Mouse (Mus musculus): ENCODE results near the gene Stn1. TPM values are rescaled to one million over a fixed set of nuclear protein-coding genes. Genes with fewer than 3 reads are reported as not detected.

The Stn1 gene
- polyA plus RNA-seq, 1 experiment from 2014 or later: 53.8 TPM

DNA sequence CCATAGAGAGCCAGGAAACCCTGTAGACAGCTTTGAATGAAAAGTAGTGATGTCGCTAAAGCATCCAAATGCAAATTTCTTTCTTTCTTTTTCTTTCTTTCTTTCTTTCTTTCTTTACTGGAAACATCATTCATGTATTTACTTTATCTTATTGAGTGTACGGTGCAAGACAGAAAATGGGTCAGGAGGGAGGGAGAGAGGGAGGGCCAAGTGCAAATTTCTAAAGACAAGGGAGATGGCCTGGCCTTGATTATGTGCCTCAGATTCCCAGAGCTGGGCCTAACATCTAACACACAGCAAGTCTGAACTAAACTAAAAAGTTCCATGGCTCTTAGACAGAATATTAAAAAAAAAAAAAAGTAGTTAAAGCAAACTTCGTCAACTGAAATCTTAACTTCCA, 63.9 kb downstream of the Stn1 start:
- no peak overlapping the region for H3K27ac ChIP-seq
- DNase-seq (ENCODE audit: low spot score): no peak
- no peaks in the 10 kb centered on the region for H3K36me3 ChIP-seq
- WGBS: 80% methylated on average over 3 of the region's 3 CpGs
- no peaks in the 10 kb centered on the region for H3K9me3 ChIP-seq
- H3K27me3 ChIP-seq (ENCODE audit: insufficient read depth, poor library complexity, severe bottlenecking): no peaks in the 10 kb centered on the region
- peaks cover 17% of the 10 kb centered on the region for H3K4me1 ChIP-seq
- H3K4me3 ChIP-seq: no peak overlapping the region

DNA sequence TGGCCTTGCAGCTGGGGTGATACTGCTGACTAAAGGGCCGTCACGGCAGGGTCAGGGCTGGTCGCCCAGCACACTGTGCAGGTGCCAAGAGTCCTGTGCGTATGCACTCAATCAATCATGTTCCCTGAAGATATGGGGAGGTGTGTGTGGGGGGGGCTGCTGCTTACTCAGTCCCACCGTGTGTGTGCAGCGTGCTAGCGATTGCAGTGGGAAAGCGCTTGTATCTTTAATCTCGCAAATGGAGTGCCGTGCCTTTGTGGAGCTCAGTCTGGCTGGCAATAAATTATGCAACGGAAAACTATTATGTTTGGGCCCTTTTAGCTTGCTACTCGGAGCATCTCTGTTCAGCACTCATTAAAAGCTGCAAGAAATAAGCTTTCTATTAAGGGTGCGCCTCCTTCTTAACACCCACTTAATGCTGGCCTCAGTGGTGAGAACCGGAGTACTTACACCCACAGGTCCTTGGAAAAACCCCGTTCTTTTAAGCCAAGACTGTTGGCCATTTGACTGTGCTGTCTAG, 64.4 kb downstream of the Stn1 start:
- 64% methylated on average over 15 of the region's 15 CpGs for WGBS
- no peak overlapping the region for H3K27ac ChIP-seq
- no peaks in the 10 kb centered on the region for H3K36me3 ChIP-seq
- peaks cover 21% of the 10 kb centered on the region for H3K4me1 ChIP-seq
- no peaks in the 10 kb centered on the region for H3K27me3 ChIP-seq (ENCODE audit: insufficient read depth, poor library complexity, severe bottlenecking)
- H3K9me3 ChIP-seq: no peaks in the 10 kb centered on the region
- no peak overlapping the region for H3K4me3 ChIP-seq
- DNase-seq (ENCODE audit: low spot score): no peak

DNA sequence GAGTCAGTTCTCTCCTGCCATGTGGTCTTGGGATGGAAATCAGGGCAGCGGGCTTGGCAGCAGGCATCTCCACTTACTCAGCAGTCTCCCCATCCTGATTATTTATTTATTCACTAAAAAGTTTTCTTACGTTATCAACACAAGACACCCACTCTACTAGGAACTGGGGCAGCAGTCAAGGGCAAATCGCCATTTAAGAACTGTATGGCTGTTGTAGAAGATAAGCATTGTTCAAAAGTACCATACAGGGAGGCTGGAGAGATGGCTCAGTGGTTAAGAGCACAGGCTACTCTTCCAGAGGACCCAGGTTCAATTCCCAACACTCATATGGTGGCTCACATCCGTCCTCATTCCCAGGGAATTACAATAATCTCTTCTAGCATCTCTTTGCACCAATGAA, 65.5 kb downstream of the Stn1 start:
- no peaks in the 10 kb centered on the region for H3K36me3 ChIP-seq
- peaks cover 21% of the 10 kb centered on the region for H3K4me1 ChIP-seq
- no peak overlapping the region for H3K27ac ChIP-seq
- DNase-seq (ENCODE audit: low spot score): no peak
- no peak overlapping the region for H3K4me3 ChIP-seq
- H3K9me3 ChIP-seq: no peaks in the 10 kb centered on the region
- no peaks in the 10 kb centered on the region for H3K27me3 ChIP-seq (ENCODE audit: insufficient read depth, poor library complexity, severe bottlenecking)
- WGBS: 68% methylated on average over 4 of the region's 4 CpGs

GRCm38 (mm10) chr19:47468750-47469149, 68.6 kb downstream of the Stn1 start:
- H3K4me1 ChIP-seq: peaks cover 34% of the 10 kb centered on the region
- no peak for DNase-seq (ENCODE audit: low spot score)
- whole genome bisulfite sequencing: 31% methylated on average over 3 of the region's 3 CpGs
- H3K4me3 ChIP-seq: no peak overlapping the region
- H3K27me3 ChIP-seq (ENCODE audit: insufficient read depth, poor library complexity, severe bottlenecking): no peaks in the 10 kb centered on the region
- H3K9me3 ChIP-seq: no peaks in the 10 kb centered on the region
- H3K36me3 ChIP-seq: no peaks in the 10 kb centered on the region
- H3K27ac ChIP-seq: 0 out of 2 replicates have a peak overlapping the region, but pooled peaks have one; percentile 25

DNA sequence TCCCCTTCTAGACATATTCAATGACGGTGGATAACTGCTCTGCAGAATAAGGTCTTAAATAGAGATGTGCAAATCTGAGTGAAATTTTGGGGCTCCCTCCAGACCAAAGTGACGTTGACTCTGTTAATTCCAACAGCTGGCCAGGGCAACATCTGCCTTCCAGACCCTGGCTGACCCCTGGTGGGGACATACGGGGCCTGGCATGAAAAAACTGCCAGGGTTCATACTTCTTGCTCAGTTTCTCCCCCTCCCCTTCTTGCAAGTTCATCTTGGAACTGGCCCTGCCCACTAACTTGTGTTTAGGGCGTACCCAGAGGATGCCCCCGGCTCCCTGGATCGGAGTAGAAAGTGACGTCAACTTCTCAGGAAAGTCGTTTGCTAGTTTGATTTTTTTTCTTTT, 70.5 kb downstream of the Stn1 start:
- peaks cover 4% of the 10 kb centered on the region for H3K36me3 ChIP-seq

DNA sequence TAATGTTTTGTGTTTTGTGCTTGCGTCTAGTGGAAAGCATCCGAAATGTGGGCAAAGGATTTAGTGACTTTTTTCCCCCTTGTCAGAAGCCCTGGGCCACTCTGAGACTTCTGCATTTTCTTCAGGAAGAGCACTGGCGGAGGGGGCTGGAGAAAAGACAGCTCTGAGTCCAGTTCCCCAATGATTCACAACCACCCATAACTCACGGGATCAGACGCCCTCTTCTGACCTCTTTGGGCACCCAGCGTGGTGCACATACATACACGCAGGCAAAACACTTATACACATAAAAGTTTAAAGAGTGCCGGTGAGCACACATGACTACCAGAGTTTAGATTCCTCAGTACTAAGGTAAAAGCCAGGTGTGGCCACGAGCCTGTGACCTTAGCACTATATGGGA, 71.8 kb downstream of the Stn1 start:
- peak overlapping the region; percentile 98 for H3K27ac ChIP-seq
- 69% methylated on average over 9 of the region's 9 CpGs for WGBS
- H3K4me1 ChIP-seq: peaks cover 48% of the 10 kb centered on the region
- no peak for DNase-seq (ENCODE audit: low spot score)
- no peak overlapping the region for H3K4me3 ChIP-seq
- H3K27me3 ChIP-seq (ENCODE audit: insufficient read depth, poor library complexity, severe bottlenecking): no peaks in the 10 kb centered on the region
- H3K9me3 ChIP-seq: no peaks in the 10 kb centered on the region
- peaks cover 13% of the 10 kb centered on the region for H3K36me3 ChIP-seq

More for the DNA sequence above, 70.5 kb downstream of the Stn1 start:
- Histone ChIP-seq H3K27ac (no peak overlapping the region), H3K4me1 (peaks cover 45% of the 10 kb centered on the region), H3K4me3 (no peak overlapping the region), H3K9me3 (no peaks in the 10 kb centered on the region), H3K27me3 (ENCODE audit: insufficient read depth, poor library complexity, severe bottlenecking) (no peaks in the 10 kb centered on the region)
- 70% methylated on average over 8 of the region's 8 CpGs for WGBS
- no peak for DNase-seq (ENCODE audit: low spot score)

DNA sequence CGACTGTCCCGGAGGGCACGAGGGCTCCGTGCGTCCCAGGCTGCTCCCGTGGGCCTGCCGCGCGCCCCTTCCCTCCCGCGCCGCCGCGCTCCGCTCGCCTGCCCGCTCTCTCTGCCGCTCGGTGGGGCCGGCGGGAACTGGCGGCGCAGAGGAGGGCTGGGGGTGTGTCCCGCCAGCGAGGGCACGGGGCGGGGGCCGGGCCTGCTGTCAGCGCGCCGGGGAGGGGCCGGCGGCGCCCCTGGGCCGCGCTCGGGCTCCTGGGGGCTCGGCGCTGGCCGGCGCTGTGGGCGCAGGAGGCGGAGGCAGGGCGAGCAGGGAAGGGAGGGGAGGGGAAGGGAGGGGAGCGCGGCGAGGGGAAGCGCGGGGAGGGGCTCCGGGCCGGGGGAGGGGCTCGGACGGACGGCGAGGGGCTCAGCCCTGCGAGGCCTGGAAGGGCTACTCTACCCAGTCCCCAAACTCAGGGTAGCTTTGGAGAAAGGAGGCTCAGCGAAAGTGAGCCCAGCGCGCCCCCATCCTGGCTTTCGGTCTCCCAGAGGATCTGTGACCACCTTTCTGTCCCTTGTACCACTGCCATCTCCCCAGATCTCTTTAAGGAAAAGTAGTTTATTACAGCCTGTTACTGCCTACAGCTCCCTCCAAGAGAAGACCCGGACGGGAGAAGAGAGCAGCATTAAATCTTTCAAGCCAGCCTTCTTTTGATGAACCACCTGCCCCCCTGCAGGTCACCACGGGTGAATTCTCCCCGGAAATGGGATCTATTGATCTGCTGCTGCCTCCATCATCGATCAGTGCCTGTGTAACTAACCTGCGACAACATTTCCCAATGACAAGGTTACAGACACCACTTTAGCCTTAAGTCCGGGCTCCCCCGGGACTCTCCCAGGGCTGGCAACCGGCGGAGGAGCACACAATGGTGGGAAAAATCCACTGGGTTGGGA, 72.7 kb downstream of the Stn1 start, which contains the start of gene Sh3pxd2a:
Gene Sh3pxd2a, minus strand, starts transcription at position 98 of the 938 bp plus-strand sequence.
- H3K27me3 ChIP-seq (ENCODE audit: insufficient read depth, poor library complexity, severe bottlenecking): no peaks in the 10 kb centered on the region
- 1% methylated on average over 62 of the region's 70 CpGs for WGBS
- no peaks in the 10 kb centered on the region for H3K9me3 ChIP-seq
- H3K4me1 ChIP-seq: peaks cover 57% of the 10 kb centered on the region
- H3K27ac ChIP-seq: peak within 1 kb of the TSS; percentile 98
- peak within 1 kb of the TSS; percentile 89 for H3K4me3 ChIP-seq
- peak; percentile 92 for DNase-seq (ENCODE audit: low spot score)
- peaks cover 15% of the 10 kb centered on the region for H3K36me3 ChIP-seq

GRCm38 (mm10) chr19:47463636-47464303, 73.5 kb downstream of the Stn1 start:
- Histone ChIP-seq H3K27me3 (ENCODE audit: insufficient read depth, poor library complexity, severe bottlenecking) (no peaks in the 10 kb centered on the region), H3K4me3 (peak overlapping the region; percentile 89), H3K36me3 (peaks cover 15% of the 10 kb centered on the region), H3K27ac (peak overlapping the region; percentile 98), H3K4me1 (peaks cover 64% of the 10 kb centered on the region), H3K9me3 (no peaks in the 10 kb centered on the region)
- DNase-seq (ENCODE audit: low spot score): peak; percentile 91
- WGBS: under 1% methylated on average over 45 of the region's 46 CpGs

DNA sequence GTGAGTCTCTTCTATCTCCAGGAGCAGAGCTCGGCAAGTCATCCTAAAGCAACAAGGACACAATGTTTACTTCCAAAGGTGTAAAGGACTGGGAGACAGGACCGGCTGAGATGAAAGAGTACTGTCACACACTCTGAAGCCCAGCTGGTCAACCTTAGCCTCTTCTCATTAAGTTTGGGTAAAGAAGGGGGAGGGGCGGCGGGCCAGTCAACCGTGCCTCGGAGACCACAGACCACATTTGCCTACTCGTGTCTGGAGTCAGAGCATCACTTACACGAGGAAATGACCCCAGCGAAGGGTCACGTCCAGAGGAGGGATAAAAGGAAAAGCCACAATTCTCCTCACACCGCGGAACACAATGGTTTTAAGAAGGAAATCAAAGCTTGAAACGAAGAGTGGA, 74.1 kb downstream of the Stn1 start:
- H3K27ac ChIP-seq: peak overlapping the region; percentile 98

DNA sequence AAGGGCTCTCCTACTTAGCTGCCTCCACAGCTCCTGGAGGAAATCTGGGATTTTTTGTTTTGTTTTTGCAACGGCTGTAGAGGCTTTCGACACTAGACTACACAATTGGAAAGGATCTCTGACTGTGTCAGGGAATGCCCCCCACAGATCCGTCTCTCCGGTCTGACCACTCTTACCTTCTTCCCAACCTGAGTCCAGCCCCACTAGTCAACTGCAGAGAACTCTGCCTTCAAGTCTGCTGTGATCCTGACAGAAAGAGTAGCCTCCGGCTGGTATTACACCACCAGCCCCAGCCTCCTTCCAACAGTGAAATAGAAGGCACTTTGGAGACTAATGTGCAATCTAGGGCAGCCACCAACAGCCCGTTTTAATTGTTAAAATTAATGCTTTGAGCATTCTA, 74.6 kb downstream of the Stn1 start:
- Histone ChIP-seq H3K4me3 (peak overlapping the region; percentile 89), H3K4me1 (peaks cover 67% of the 10 kb centered on the region), H3K27ac (peak overlapping the region; percentile 98), H3K36me3 (peaks cover 15% of the 10 kb centered on the region), H3K27me3 (ENCODE audit: insufficient read depth, poor library complexity, severe bottlenecking) (no peaks in the 10 kb centered on the region), H3K9me3 (no peaks in the 10 kb centered on the region)
- 21% methylated on average over 6 of the region's 6 CpGs for WGBS
- no peak for DNase-seq (ENCODE audit: low spot score)

More for the DNA sequence above, 74.1 kb downstream of the Stn1 start:
- H3K4me3 ChIP-seq: peak overlapping the region; percentile 89
- DNase-seq (ENCODE audit: low spot score): no peak
- peaks cover 64% of the 10 kb centered on the region for H3K4me1 ChIP-seq
- H3K27me3 ChIP-seq (ENCODE audit: insufficient read depth, poor library complexity, severe bottlenecking): no peaks in the 10 kb centered on the region
- H3K9me3 ChIP-seq: no peaks in the 10 kb centered on the region
- WGBS: 0% methylated on average over 13 of the region's 13 CpGs
- H3K36me3 ChIP-seq: peaks cover 15% of the 10 kb centered on the region

- H3K27ac ChIP-seq: 0 out of 2 replicates have a peak overlapping the region, but pooled peaks have one; percentile 13
- H3K4me3 ChIP-seq: peak overlapping the region; percentile 89; the same call in 1 of the 2 replicates
- H3K9me3 ChIP-seq: no peaks in the 10 kb centered on the region
- peaks cover 15% of the 10 kb centered on the region for H3K36me3 ChIP-seq
- no peaks in the 10 kb centered on the region for H3K27me3 ChIP-seq (ENCODE audit: insufficient read depth, poor library complexity, severe bottlenecking)
- 90% methylated on average over 3 of the region's 3 CpGs for WGBS
- no peak for DNase-seq (ENCODE audit: low spot score)
- H3K4me1 ChIP-seq: peaks cover 76% of the 10 kb centered on the region
These were observed 75.5 kb downstream of the Stn1 start for GRCm38 (mm10) chr19:47461838-47462237.

GRCm38 (mm10) chr19:47461386-47461785, 75.9 kb downstream of the Stn1 start:
- no peak for DNase-seq (ENCODE audit: low spot score)
- H3K27ac ChIP-seq: no peak overlapping the region
- peaks cover 81% of the 10 kb centered on the region for H3K4me1 ChIP-seq
- 62% methylated on average over 9 of the region's 9 CpGs for WGBS
- H3K36me3 ChIP-seq: peaks cover 15% of the 10 kb centered on the region
- H3K27me3 ChIP-seq (ENCODE audit: insufficient read depth, poor library complexity, severe bottlenecking): no peaks in the 10 kb centered on the region
- H3K4me3 ChIP-seq: no peak overlapping the region
- H3K9me3 ChIP-seq: no peaks in the 10 kb centered on the region

All from heart, embryonic 10.5 days (tissue).